Mouse (Mus musculus): ENCODE measurements around the gene Wbp4.
"Not testable (repeated sequence)": the region's sequence is repeated elsewhere in the genome, so short reads cannot be mapped to it uniquely, and the experiment has no call there.

Wbp4 gene

GRCm38 (mm10) chr14:79460401-79460800 lies 20.9 kb downstream of the Wbp4 start:
- in situ Hi-C loops (cut with MboI, MseI): no loop called here

- in situ Hi-C loops (cut with MboI, MseI): not testable (repeated sequence)
Observed at GRCm38 (mm10) chr14:79452591-79452934, 28.8 kb downstream of the Wbp4 start.

- in situ Hi-C loops (cut with MboI, MseI): not testable (repeated sequence)
Observed at GRCm38 (mm10) chr14:79451681-79452590, 29.4 kb downstream of the Wbp4 start, which contains the start of gene Kbtbd6. Gene Kbtbd6, plus strand, starts transcription at chr14:79451835.

GRCm38 (mm10) chr14:79445055-79445620 lies 36.2 kb downstream of the Wbp4 start:
- in situ Hi-C loops (cut with MboI, MseI): no loop called here

- in situ Hi-C loops (cut with MboI, MseI): no loop called here
Observed at GRCm38 (mm10) chr14:79444601-79445000, 36.7 kb downstream of the Wbp4 start.

GRCm38 (mm10) chr14:79441441-79441840 lies 39.9 kb downstream of the Wbp4 start:
- in situ Hi-C loops (cut with MboI, MseI): no loop called here

- in situ Hi-C loops (cut with MboI, MseI): no loop called here
Observed at GRCm38 (mm10) chr14:79440655-79441054, 40.7 kb downstream of the Wbp4 start.

GRCm38 (mm10) chr14:79434068-79434467 lies 47.3 kb downstream of the Wbp4 start:
- in situ Hi-C loops (cut with MboI, MseI): no loop called here

- in situ Hi-C loops (cut with MboI, MseI): not testable (repeated sequence)
Observed at GRCm38 (mm10) chr14:79426730-79427365, 54.5 kb downstream of the Wbp4 start.

GRCm38 (mm10) chr14:79425979-79426729 lies 55.2 kb downstream of the Wbp4 start, which contains the start of gene Kbtbd7:
Gene Kbtbd7, plus strand, starts transcription at chr14:79426511.
- in situ Hi-C loops (cut with MboI, MseI): no loop called here

- in situ Hi-C loops (cut with MboI, MseI): loop anchor here (5.0 kb wide), 1 partner anchor 37 kb away; no protein-coding TSS in a partner anchor
Observed at GRCm38 (mm10) chr14:79420083-79420685, 61.1 kb downstream of the Wbp4 start.

GRCm38 (mm10) chr14:79413121-79413520 lies 68.2 kb downstream of the Wbp4 start:
- in situ Hi-C loops (cut with MboI, MseI): no loop called here

- in situ Hi-C loops (cut with MboI, MseI): no loop called here
Observed at GRCm38 (mm10) chr14:79410662-79411061, 70.7 kb downstream of the Wbp4 start.

Measured in T-helper 1 cell (primary cell).